Mouse (Mus musculus): ENCODE measurements around the gene Cgnl1.

GRCm38 (mm10) chr9:71646115-71646514 lies 125.3 kb downstream of the Cgnl1 start:
- peak; percentile 29; the same call in 1 of the 2 replicates for TF ChIP-seq CTCF (IDR thresholded peaks at IDR 0.05; ENCODE audit: low read depth, low read length)
- TF ChIP-seq POLR2A (IDR thresholded peaks at IDR 0.05; ENCODE audit: extremely low read depth, insufficient read depth, low read length): no peak
